Mouse (Mus musculus) olfactory bulb, adult 2 months (tissue): Measurements from ENCODE around the gene Kdm2b.

Experiments
- CTCF ChIP-seq: fragments of 200-500 bp; IDR thresholded peaks from 2 replicates; pipeline ENCODE4 v1.5.1; 2012; ENCODE audit warnings: low read depth, mild to moderate bottlenecking, low read length, moderate library complexity; ENCODE audit not compliant: insufficient read depth
- POLR2A ChIP-seq: fragments of 200-500 bp; IDR thresholded peaks from 2 replicates; pipeline ENCODE4 v1.6.1; 2012; ENCODE audit warnings: mild to moderate bottlenecking, low read depth, low read length, moderate library complexity; ENCODE audit not compliant: insufficient read depth

GRCm38 (mm10) chr5:122883237-122883636, 106.4 kb downstream of the Kdm2b start:
- TF ChIP-seq CTCF (no peak), POLR2A (no peak)
